Mouse (Mus musculus) myocyte (in vitro differentiated cells): Measurements from ENCODE around the gene Phf7.

Source experiments
- CEBPB ChIP-seq: IDR thresholded peaks from 2 replicates; pipeline ENCODE4 v1.6.1; 2011; ENCODE audit warnings: mild to moderate bottlenecking, moderate library complexity; ENCODE audit not compliant: poor library complexity, insufficient read depth, severe bottlenecking
- E2F4 ChIP-seq: IDR thresholded peaks from one replicate; pipeline ENCODE4 v1.6.1; 2011; ENCODE audit warnings: mild to moderate bottlenecking, control low read depth, moderate library complexity; ENCODE audit not compliant: insufficient read depth
- MAX ChIP-seq: IDR thresholded peaks from one replicate; pipeline ENCODE4 v1.6.1; 2011; ENCODE audit warnings: low read depth, mild to moderate bottlenecking, control low read depth
- MYOD1 ChIP-seq, 3 experiments: IDR thresholded peaks; one replicate each; pipeline ENCODE4 v1.6.1; 2011; ENCODE audit warnings: control low read depth in 2 of 3, low read depth in 2 of 3, mild to moderate bottlenecking in 2 of 3, moderate library complexity in 1 of 3; ENCODE audit not compliant: insufficient read length in 2 of 3, control insufficient read depth in 1 of 3
- MYOG ChIP-seq, 3 experiments: IDR thresholded peaks; one replicate each; pipeline ENCODE4 v1.6.1; 2011; ENCODE audit warnings: control low read depth in 2 of 3, low read depth in 2 of 3, mild to moderate bottlenecking in 2 of 3; ENCODE audit not compliant: insufficient read length in 2 of 3, control insufficient read depth in 1 of 3, insufficient read depth in 1 of 3
- POLR2A ChIP-seq: IDR thresholded peaks from one replicate; pipeline ENCODE4 v1.6.1; 2011; ENCODE audit warnings: low read depth, mild to moderate bottlenecking, control low read depth, moderate library complexity; ENCODE audit not compliant: insufficient read length
- POLR2AphosphoS2 ChIP-seq: IDR thresholded peaks from one replicate; pipeline ENCODE4 v1.6.1; 2011; ENCODE audit warnings: low read depth, control low read depth; ENCODE audit not compliant: insufficient read length
- REST ChIP-seq: IDR thresholded peaks from one replicate; pipeline ENCODE4 v1.6.1; 2011; ENCODE audit warnings: mild to moderate bottlenecking, control low read depth, moderate library complexity; ENCODE audit not compliant: insufficient read depth, insufficient read length
- SRF ChIP-seq: IDR thresholded peaks from one replicate; pipeline ENCODE4 v1.6.1; 2011; ENCODE audit warnings: low read depth; ENCODE audit not compliant: control insufficient read depth, insufficient read length
- TCF12 ChIP-seq: IDR thresholded peaks from one replicate; pipeline ENCODE4 v1.6.1; 2011; ENCODE audit warnings: mild to moderate bottlenecking, control low read depth; ENCODE audit not compliant: poor library complexity, insufficient read depth, severe bottlenecking
- TCF3 ChIP-seq: IDR thresholded peaks from one replicate; pipeline ENCODE4 v1.6.1; 2011; ENCODE audit warnings: low read depth, control low read depth; ENCODE audit not compliant: insufficient read length
- USF1 ChIP-seq: IDR thresholded peaks from one replicate; pipeline ENCODE4 v1.6.1; 2011; ENCODE audit warnings: low read depth, mild to moderate bottlenecking, control low read depth, moderate library complexity

DNA sequence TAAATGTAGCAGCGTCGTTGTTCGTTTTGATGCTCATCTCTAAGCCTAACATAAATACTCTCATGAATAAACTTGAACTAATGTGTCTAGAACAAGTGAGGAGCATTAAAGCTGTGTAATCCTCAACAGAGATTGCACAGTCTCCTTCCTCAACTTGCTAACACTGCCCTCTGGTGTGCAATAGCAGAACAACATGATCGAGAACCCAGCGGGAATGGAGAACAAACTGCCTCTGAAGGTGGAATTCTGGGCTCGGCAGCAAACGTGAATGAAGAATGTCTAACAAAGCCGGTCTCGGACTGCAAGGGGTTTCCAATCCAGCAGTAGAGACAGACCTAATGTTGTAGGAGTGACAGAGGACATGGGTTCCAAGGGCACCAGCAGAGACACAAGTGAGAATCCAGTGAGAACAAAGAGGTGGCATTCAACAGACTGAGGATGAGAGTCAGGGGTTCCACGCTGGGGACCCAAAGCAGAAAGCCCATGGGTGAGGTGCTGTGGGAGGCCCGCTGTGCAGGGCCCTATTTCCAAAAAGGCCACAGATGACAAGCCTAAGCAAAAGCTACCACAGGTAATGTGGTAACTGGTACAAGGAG is 17.0 kb downstream of the Phf7 start:
- TF ChIP-seq POLR2A (no peak), SRF (no peak), MYOG (IDR thresholded peaks at IDR 0.05; ENCODE audit: control insufficient read depth in 1 of 3, insufficient read depth in 1 of 3, insufficient read length in 2 of 3, low read depth in 2 of 3) (no peak), POLR2AphosphoS2 (no peak), USF1 (no peak), TCF3 (no peak), REST (no peak), CEBPB (0 out of 2 replicates have a peak, but pooled peaks have one; percentile 25), MAX (no peak), TCF12 (no peak), MYOD1 (IDR thresholded peaks at IDR 0.05; ENCODE audit: control insufficient read depth in 1 of 3, insufficient read length in 2 of 3, low read depth in 2 of 3) (no peak), E2F4 (no peak)
